Mouse (Mus musculus) liver (tissue): ENCODE results near the gene Clnk.
"Not testable (repeated sequence)": the region's sequence is repeated elsewhere in the genome, so short reads cannot be mapped to it uniquely, and the experiment has no call there.

Source experiments
- DNase-seq: peaks from one replicate; pipeline ENCODE4 v3.0.0-alpha.2; 2020; ENCODE audit warnings: mixed read lengths

The Clnk gene

GRCm38 (mm10) chr5:38876622-38877021 is at the start of gene Clnk:
Clnk (minus strand) TSS chr5:38876812.
- no peak for DNase-seq

- DNase-seq, result no peak
Measured at GRCm38 (mm10) chr5:38905271-38905670, 28.7 kb upstream of the Clnk start.

GRCm38 (mm10) chr5:38904528-38905044 is 28.0 kb upstream of the Clnk start:
- no peak for DNase-seq

GRCm38 (mm10) chr5:38902889-38903288 is 26.3 kb upstream of the Clnk start:
- DNase-seq, result no peak

- no peak for DNase-seq
Measured at GRCm38 (mm10) chr5:38899051-38899450, 22.4 kb upstream of the Clnk start.

- no peak for DNase-seq
Measured at GRCm38 (mm10) chr5:38888646-38889045, 12.0 kb upstream of the Clnk start.

GRCm38 (mm10) chr5:38886623-38887275 is 10.1 kb upstream of the Clnk start:
- no peak for DNase-seq

GRCm38 (mm10) chr5:38882635-38883034 is 6.0 kb upstream of the Clnk start:
- DNase-seq, result not testable (repeated sequence)

- DNase-seq, result no peak
Measured at GRCm38 (mm10) chr5:38881728-38882620, 5.4 kb upstream of the Clnk start.

- DNase-seq, result no peak
Measured at GRCm38 (mm10) chr5:38881416-38881727, 4.8 kb upstream of the Clnk start.

- DNase-seq, result no peak
Measured at GRCm38 (mm10) chr5:38879989-38880706, 3.5 kb upstream of the Clnk start.

GRCm38 (mm10) chr5:38875403-38875802 is 1.2 kb downstream of the Clnk start:
- DNase-seq, result no peak

GRCm38 (mm10) chr5:38874931-38875330 is 1.7 kb downstream of the Clnk start:
- no peak for DNase-seq

GRCm38 (mm10) chr5:38872906-38873305 is 3.7 kb downstream of the Clnk start:
- DNase-seq, result no peak

GRCm38 (mm10) chr5:38871591-38871990 is 5.0 kb downstream of the Clnk start:
- DNase-seq, result no peak

GRCm38 (mm10) chr5:38870485-38870884 is 6.1 kb downstream of the Clnk start:
- no peak for DNase-seq

- no peak for DNase-seq
Measured at GRCm38 (mm10) chr5:38869976-38870375, 6.6 kb downstream of the Clnk start.

GRCm38 (mm10) chr5:38864624-38865023 is 12.0 kb downstream of the Clnk start:
- DNase-seq, result no peak

GRCm38 (mm10) chr5:38863029-38863428 is 13.6 kb downstream of the Clnk start:
- no peak for DNase-seq

GRCm38 (mm10) chr5:38862288-38862985 is 14.2 kb downstream of the Clnk start:
- no peak for DNase-seq

GRCm38 (mm10) chr5:38858015-38858721 is 18.4 kb downstream of the Clnk start:
- no peak for DNase-seq

- no peak for DNase-seq
Measured at GRCm38 (mm10) chr5:38857591-38857990, 19.0 kb downstream of the Clnk start.
